In genomic region chr2:153421233-153421632, GRCm38 (mm10) we compare ENCODE assay signal across 17 mouse cellular contexts.
DNase-seq lines count a peak whose midpoint lies in the region; ATAC-seq and TF ChIP-seq lines count a peak whose summit lies in the region.
"Had no signal": no experiment of that assay in that cellular context is flagged by ENCODE, and none has a peak within 500 bp of the region (broad histone marks: within the 10 kb centered on the region; RNA-seq: fewer than 3 reads in every experiment).

No protein-coding gene starts in this region.

- H3K9me3 ChIP-seq in embryonic facial prominence, embryonic 11.5 days (replicated peaks; ENCODE audit: control insufficient read depth, low read length) = no peaks in the 10 kb centered on the region
- H3K9me3 ChIP-seq in embryonic facial prominence, embryonic 10.5 days = no peaks in the 10 kb centered on the region
- no peaks in the 10 kb centered on the region for H3K9me3 ChIP-seq in E14TG2a.4 (ENCODE audit: low read length)
- H3K9me3 ChIP-seq: embryonic facial prominence, embryonic 15.5 days; forebrain, embryonic 15.5 days; heart, embryonic 12.5 days; hindbrain, embryonic 12.5 days; midbrain, embryonic 15.5 days had no signal

- TF ChIP-seq CTCF in layer of hippocampus, adult 2 months (conservative IDR thresholded peaks at IDR 0.05) = peak; percentile 77
- peak; percentile 68 for TF ChIP-seq CTCF in E14TG2a.4 (conservative IDR thresholded peaks at IDR 0.05; ENCODE audit: low read length)
- no peak for TF ChIP-seq CTCF in thymus, adult 2 months (IDR thresholded peaks at IDR 0.05; ENCODE audit: borderline replicate concordance, control insufficient read depth, extremely low read depth, insufficient read depth, low read length, poor library complexity)

- peak; percentile 36 for DNase-seq in embryonic facial prominence, embryonic 11.5 days (ENCODE audit: low spot score)
- no peak for DNase-seq in embryonic facial prominence, embryonic 10.5 days (ENCODE audit: low spot score)
- DNase-seq in layer of hippocampus, adult 2 months (ENCODE audit: low spot score in 2 of 2) = no peak
- DNase-seq in layer of hippocampus, postnatal 14 days (ENCODE audit: low spot score in 2 of 2) = no peak
- DNase-seq in embryo, embryonic 11 days = peak; percentile 48
- no peak for DNase-seq in thymus, adult 2 months
- DNase-seq: cerebellum, postnatal 10 days; gastrocnemius, postnatal 10 days; kidney, adult 8-10 months; lung, postnatal 4 days had no signal

- no peak overlapping the region for H3K4me3 ChIP-seq in embryonic facial prominence, embryonic 11.5 days (ENCODE audit: low read depth, low read length)
- no peak overlapping the region for H3K4me3 ChIP-seq in embryonic facial prominence, embryonic 10.5 days
- H3K4me3 ChIP-seq in layer of hippocampus, adult 2 months = no peak overlapping the region
- peak overlapping the region; percentile 68 for H3K4me3 ChIP-seq in E14TG2a.4 (replicated peaks; ENCODE audit: low read length)
- H3K4me3 ChIP-seq in thymus, adult 2 months (ENCODE audit: control insufficient read depth, insufficient read depth, low read length) = no peak overlapping the region
- H3K4me3 ChIP-seq: embryonic facial prominence, embryonic 15.5 days; forebrain, embryonic 15.5 days; heart, embryonic 12.5 days; hindbrain, embryonic 12.5 days; midbrain, embryonic 15.5 days had no signal

- H3K27ac ChIP-seq in embryonic facial prominence, embryonic 11.5 days (replicated peaks; ENCODE audit: low read depth, low read length) = no peak overlapping the region
- no peak overlapping the region for H3K27ac ChIP-seq in embryonic facial prominence, embryonic 10.5 days (replicated peaks)
- peak overlapping the region; percentile 59; the same call in 1 of the 2 replicates for H3K27ac ChIP-seq in layer of hippocampus, adult 2 months
- H3K27ac ChIP-seq in thymus, adult 2 months (ENCODE audit: control insufficient read depth, insufficient read depth, low read length) = no peak overlapping the region
- H3K27ac ChIP-seq: embryonic facial prominence, embryonic 15.5 days; forebrain, embryonic 15.5 days; hindbrain, embryonic 12.5 days; midbrain, embryonic 15.5 days had no signal

- H3K4me1 ChIP-seq in embryonic facial prominence, embryonic 11.5 days (ENCODE audit: control insufficient read depth, insufficient read depth, low read length) = peaks cover 4% of the 10 kb centered on the region
- peaks cover 50% of the 10 kb centered on the region for H3K4me1 ChIP-seq in embryonic facial prominence, embryonic 10.5 days
- peaks cover 53% of the 10 kb centered on the region for H3K4me1 ChIP-seq in E14TG2a.4 (replicated peaks; ENCODE audit: low read depth, low read length)
- peaks cover 11% of the 10 kb centered on the region for H3K4me1 ChIP-seq in thymus, adult 2 months (replicated peaks; ENCODE audit: control insufficient read depth, insufficient read depth, low read length)

- no peak overlapping the region for H3K4me2 ChIP-seq in embryonic facial prominence, embryonic 11.5 days (ENCODE audit: low read depth, low read length)
- H3K4me2 ChIP-seq: embryonic facial prominence, embryonic 15.5 days; forebrain, embryonic 15.5 days; heart, embryonic 12.5 days; midbrain, embryonic 15.5 days had no signal

- no peak for TF ChIP-seq POLR2A in thymus, adult 2 months (IDR thresholded peaks at IDR 0.05; ENCODE audit: control insufficient read depth, extremely low read depth, insufficient read depth, low read length, poor library complexity)

- H3K27me3 ChIP-seq in embryonic facial prominence, embryonic 11.5 days (ENCODE audit: control insufficient read depth, insufficient read depth, low read length) = no peaks in the 10 kb centered on the region
- H3K27me3 ChIP-seq in embryonic facial prominence, embryonic 10.5 days (replicated peaks; ENCODE audit: low read depth, poor library complexity, severe bottlenecking) = no peaks in the 10 kb centered on the region
- no peaks in the 10 kb centered on the region for H3K27me3 ChIP-seq in E14TG2a.4 (ENCODE audit: insufficient read depth, low read length)
- H3K27me3 ChIP-seq in thymus, adult 2 months (ENCODE audit: control insufficient read depth, insufficient read depth, low read length) = no peaks in the 10 kb centered on the region
- H3K27me3 ChIP-seq: embryonic facial prominence, embryonic 15.5 days; forebrain, embryonic 15.5 days; heart, embryonic 12.5 days; hindbrain, embryonic 12.5 days; midbrain, embryonic 15.5 days had no signal

- no peak overlapping the region for H3K9ac ChIP-seq in embryonic facial prominence, embryonic 11.5 days (replicated peaks; ENCODE audit: low read length)
- H3K9ac ChIP-seq: embryonic facial prominence, embryonic 15.5 days; forebrain, embryonic 15.5 days; heart, embryonic 12.5 days; hindbrain, embryonic 12.5 days; midbrain, embryonic 15.5 days had no signal

- no peak for ATAC-seq in embryonic facial prominence, embryonic 11.5 days (replicated peaks; ENCODE audit: insufficient number of reproducible peaks, low FRiP score, low TSS enrichment, low read depth)
- ATAC-seq in activated CD4-positive, CD25-positive, alpha-beta regulatory T cell, adult 4 months = no peak

- peaks cover 14% of the 10 kb centered on the region for H3K36me3 ChIP-seq in embryonic facial prominence, embryonic 11.5 days (replicated peaks; ENCODE audit: control insufficient read depth, insufficient read depth, low read depth, low read length)
- H3K36me3 ChIP-seq in embryonic facial prominence, embryonic 10.5 days (replicated peaks) = peaks cover 93% of the 10 kb centered on the region
- peaks cover 14% of the 10 kb centered on the region; the same call in 1 of the 2 replicates for H3K36me3 ChIP-seq in E14TG2a.4 (ENCODE audit: insufficient read depth, low read length)
- H3K36me3 ChIP-seq in thymus, adult 2 months (ENCODE audit: control insufficient read depth, insufficient read depth, low read length) = no peaks in the 10 kb centered on the region

Comparison
In these comparisons a context has a peak if more than half of its experiments do, and no peak if none do; other contexts are left out.
1. DNase-seq: peak in embryonic facial prominence, embryonic 11.5 days (single experiment) and embryo, embryonic 11 days (single experiment); none in embryonic facial prominence, embryonic 10.5 days (single experiment), layer of hippocampus, adult 2 months (0 of 2), layer of hippocampus, postnatal 14 days (0 of 2) and thymus, adult 2 months (single experiment).